Mouse (Mus musculus) left cerebral cortex, postnatal 10 days (tissue): Measurements from ENCODE around the gene Pfas. TPM values are rescaled to one million over a fixed set of nuclear protein-coding genes. Genes with fewer than 3 reads are reported as not detected.
"Not testable (repeated sequence)": the region's sequence is repeated elsewhere in the genome, so short reads cannot be mapped to it uniquely, and the experiment has no call there.

Experiments used
- DNase-seq, 2 experiments: peaks; one replicate each; pipeline ENCODE4 v3.0.0; 2021 to 2022; ENCODE audit warnings: low spot score in 2 of 2, mixed read lengths in 1 of 2; ENCODE audit errors: extremely low spot score in 1 of 2
- intact Hi-C: fragments of 180-260 bp; cut with DNase I; formaldehyde crosslinking; loops from one replicate; pipeline ENCODE4 v1.15.1; 2025
- microRNA-seq: library from miRNA; unstranded; fragments of <30 nt; microRNA quantifications from one replicate; pipeline ENCODE4 v1.2.0, GENCODE M21; 2022
- total RNA-seq, 2 experiments: library from RNA; stranded (reverse); gene quantifications; 2 replicates each; pipeline ENCODE4 v1.2.3; 2021

Gene Pfas
- total RNA-seq, 2 experiments from 2014 or later = 24.4 to 28.1 TPM

DNA sequence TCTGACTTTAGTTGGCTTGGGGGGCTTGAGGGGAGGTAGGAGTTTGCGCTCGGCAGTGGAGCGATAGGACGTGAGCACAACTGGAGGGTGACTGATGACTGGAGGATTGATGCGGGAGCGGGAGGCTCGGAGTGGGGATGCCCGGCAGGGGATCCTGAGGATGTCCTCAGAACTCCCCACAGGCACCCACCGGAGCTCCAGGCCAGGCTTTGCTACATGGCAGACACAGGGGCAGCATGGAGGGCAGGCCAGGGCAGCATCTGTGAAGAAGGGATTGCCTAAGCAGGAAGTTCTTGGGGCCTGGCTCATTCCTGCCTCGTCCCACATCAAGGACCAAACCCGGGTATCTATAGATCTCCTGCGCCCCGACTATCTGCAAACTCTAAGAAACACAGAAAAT, 54.4 kb downstream of the Pfas start:
- no peak for DNase-seq
- intact Hi-C loops = no loop called here

DNA sequence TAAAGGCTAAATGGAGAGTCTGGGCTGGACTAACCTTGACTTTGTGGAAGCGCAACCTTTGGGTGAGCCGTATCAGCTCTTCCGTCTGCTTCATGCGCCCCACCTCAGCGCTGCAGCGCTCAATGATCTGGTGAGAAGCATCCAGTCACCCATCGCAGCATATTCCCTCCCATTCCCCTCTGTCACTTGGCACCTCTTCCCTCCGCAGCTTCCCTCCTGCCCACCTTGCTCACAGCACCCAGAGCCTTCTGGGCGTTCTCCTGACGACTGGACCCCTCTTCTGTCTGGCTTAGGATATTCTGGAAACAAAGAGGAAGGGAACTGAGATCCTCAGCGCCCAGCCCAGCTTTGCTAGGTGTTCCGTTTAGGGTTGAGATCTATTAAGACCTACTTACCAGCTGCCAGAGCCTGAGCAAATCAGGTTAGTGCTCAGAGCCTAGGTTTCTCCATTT, 60.7 kb downstream of the Pfas start:
- intact Hi-C loops = no loop called here
- no peak for DNase-seq

DNA sequence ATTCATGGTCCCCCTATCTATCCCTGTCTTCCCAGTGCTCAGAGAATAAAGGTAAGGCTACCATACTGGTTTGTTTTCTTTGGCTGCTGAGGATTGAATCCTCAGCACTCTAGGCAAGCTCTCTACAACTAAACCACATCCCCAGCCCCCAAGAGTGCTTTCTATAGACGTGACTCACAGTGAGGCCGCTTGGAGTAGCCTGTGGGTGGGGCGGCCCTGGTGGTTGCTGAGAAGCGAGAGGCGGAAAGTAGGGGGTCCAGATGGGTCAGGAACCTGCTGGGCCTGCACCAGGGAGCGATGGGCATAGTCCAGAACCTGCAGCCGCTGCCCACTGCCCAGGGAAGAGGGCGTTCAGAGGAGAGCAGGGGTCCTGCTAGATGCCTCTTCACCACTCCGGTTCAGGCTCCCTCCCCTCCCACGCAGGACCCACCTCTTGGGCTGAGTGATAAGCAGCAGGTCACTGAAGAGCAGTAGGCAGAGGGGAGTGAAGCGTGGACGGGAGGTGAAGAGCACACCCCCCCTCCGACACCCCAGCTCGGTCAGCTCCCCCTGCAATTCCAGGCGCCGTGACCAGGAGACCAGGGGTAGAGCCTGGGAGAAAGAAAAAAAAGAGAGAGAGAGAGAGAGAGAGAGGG, 61.3 kb downstream of the Pfas start:
- peak in 1 of 2 experiments; percentile 65 for DNase-seq
- intact Hi-C loops = no loop called here

DNA sequence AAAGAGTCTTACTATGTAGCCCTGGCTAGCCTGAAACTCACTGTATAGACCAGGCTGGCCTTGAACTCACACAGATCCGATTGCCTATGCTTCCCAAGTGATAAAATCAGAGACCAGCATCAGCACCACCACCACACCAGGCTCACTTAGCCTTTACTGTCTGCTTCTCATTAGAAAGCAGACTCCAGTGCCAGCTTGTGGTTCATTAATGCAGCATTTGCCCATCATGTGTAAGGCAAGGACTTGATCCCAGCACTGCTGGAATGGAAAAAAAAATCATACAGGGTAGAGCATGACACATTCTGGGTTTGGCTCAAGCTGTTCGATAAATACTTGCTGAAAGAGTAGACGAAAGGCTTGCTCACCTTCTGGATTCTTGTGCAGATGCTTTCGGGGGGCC, 62.3 kb downstream of the Pfas start:
- no peak for DNase-seq
- intact Hi-C loops = no loop called here

DNA sequence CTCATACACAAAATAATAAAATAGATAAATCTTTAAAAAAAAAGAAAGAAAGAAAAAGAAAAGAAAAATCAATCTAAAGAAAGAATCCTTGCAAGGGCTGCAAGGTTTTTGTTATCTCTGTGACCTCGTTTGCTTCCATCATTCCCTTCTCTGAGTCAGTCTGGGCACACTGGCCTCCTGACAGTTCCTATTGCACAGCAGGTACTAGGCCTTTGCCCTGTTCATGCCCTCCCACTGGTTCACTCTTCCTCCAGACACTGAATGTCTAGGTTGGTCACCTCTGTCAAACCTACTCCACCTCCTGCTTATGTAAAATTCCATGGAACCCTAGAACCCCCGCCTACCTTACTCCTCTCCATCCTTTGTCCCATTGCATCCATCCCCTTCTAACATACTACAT, 63.0 kb downstream of the Pfas start:
- intact Hi-C loops = no loop called here
- DNase-seq = no peak

DNA sequence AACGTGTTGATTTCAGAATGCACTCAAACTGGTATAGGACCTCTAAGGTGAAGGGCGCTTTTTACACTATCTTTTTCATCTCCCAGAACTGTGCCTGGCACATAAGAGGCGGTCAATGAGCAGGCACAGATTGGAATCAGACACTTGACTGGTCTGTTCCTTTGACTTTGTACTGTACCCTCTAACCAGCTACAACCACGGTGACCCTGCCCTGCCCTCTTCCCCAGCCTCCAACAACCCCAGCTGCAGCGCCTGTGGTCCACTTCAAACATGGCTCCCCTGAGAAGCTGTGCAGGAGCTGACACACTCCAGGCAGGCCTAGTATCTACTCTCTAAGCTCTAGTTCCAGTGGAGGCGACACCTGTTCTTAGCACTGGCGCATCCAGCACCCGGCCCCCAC, 65.5 kb downstream of the Pfas start:
- intact Hi-C loops = no loop called here
- no peak for DNase-seq

DNA sequence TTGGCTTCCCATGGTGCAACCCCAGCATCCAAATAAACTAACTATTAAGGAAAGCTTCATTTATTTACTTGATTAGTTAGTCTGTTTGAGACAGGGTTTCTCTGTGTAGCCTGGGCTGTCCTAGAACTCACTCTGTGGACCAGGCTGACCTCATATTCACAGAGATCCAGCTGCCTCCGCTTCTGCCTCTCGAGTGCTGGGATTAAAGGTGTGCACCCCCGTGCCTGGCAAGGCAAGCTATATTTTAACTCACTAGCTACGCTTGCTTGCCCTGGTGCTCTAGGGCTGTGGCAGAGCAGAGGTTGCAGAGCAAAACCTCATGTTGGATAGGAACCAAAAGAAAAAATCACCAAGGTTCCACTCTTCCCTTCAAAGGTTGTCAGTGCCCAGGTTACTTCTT, 67.7 kb downstream of the Pfas start:
- no peak for DNase-seq
- intact Hi-C loops = no loop called here

DNA sequence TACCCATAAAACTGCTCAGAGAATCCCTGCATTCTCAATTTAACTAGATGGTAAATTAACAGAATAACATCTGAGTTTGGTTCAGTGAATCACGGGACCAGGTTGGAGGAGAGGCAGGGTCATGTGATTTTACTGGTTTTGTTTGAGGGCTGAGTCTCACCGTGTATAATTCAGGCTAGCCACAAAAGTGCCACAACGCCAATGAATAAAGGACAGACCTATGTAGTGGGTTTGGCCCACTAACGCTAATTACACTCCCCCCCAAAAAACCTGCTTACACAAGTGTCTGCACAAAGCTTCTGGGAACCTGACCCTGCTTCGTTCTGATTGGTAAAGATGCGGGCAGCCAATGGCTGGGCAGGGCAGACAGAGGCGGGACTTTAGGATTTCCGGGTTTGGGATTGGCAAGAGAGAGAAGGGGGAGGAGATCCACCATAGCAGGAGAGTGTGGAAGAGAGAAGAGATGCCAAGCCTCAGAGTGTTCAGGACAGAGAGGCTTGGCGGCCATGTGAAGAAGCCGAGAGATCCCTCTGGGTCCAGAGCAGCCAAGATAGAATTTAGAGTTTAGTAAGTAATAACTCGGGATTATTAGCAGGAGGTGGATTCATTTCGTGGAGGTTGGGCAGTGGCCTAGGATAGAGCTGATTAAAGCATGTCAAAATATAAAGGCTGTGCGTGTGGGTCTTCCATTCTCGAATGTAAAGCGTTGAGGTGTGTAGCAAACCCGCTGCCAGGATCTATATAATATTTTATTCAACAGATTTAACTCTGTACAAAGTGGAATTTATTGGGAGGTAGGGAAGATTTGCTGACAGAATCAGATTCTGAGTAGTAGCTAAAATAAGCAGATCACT, 68.6 kb downstream of the Pfas start:
- DNase-seq = peak; percentile 89 to 92
- intact Hi-C loops = no loop called here

DNA sequence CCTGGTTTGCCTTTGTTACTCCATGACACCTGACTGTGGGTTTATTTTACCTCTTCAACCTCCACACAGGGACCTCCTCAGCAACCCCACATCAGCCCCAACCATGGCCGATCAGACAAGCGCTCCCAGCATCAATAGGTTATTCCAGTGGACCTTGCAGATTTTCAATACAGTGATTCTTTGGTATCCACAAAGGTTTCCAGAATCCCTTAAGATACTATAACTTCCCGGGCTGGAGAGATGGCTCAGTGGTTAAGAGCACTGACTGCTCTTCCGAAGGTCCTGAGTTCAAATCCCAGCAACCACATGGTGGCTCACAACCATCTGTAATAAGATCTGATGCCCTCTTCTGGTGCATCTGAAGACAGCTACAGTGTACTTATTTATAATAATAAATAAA, 71.3 kb downstream of the Pfas start:
- intact Hi-C loops, DNase-seq: not testable (repeated sequence)

Small RNA genes within 50 kb of the gene (microRNA-seq; reads per million reads assigned to microRNA genes)
- 1.4 reads per million for gene Mir3062

Other genes starting within 250 kb of the Pfas start
- gene Ndel1, start 136.6 kb downstream of the Pfas start, total RNA-seq = 10 to 100 TPM; 91.6 to 95.6 TPM
- gene Rnf222, start 119.9 kb downstream of the Pfas start, total RNA-seq = not detected
- gene Rpl26, start 106.9 kb downstream of the Pfas start, total RNA-seq = 100 to 1,000 TPM; 701 to 756 TPM
- gene Odf4, start 81.4 kb downstream of the Pfas start, total RNA-seq = 1 to 10 TPM in 1 of 2 experiments, under 1 TPM in 1; 0.73 to 1.2 TPM
- gene Arhgef15, start 51.0 kb downstream of the Pfas start, total RNA-seq = 10 to 100 TPM; 21.1 to 25.3 TPM
- 1 to 10 TPM; 3.2 to 3.6 TPM for gene Slc25a35, start 40.3 kb downstream of the Pfas start, total RNA-seq
- 10 to 100 TPM; 17.2 to 17.5 TPM for gene Rangrf, start 33.3 kb downstream of the Pfas start, total RNA-seq
- 10 to 100 TPM; 48.1 to 49.2 TPM for gene Ctc1, start 7.5 kb upstream of the Pfas start, total RNA-seq
- 1 to 10 TPM; 3.0 to 3.1 TPM for gene Aurkb, start 37.2 kb upstream of the Pfas start, total RNA-seq
- gene Borcs6, start 51.3 kb upstream of the Pfas start, total RNA-seq = 10 to 100 TPM; 21.9 to 25.5 TPM
- 10 to 100 TPM; 12.0 to 12.1 TPM for gene Tmem107, start 62.3 kb upstream of the Pfas start, total RNA-seq
- 1,000 to 10,000 TPM; 1,124 to 1,163 TPM for gene Vamp2, start 80.0 kb upstream of the Pfas start, total RNA-seq
- 10 to 100 TPM; 71.2 to 83.9 TPM for gene Per1, start 86.8 kb upstream of the Pfas start, total RNA-seq
- gene Hes7, start 111.9 kb upstream of the Pfas start, total RNA-seq = under 1 TPM; 0.57 to 0.73 TPM
- gene 9130213A22Rik, start 114.1 kb upstream of the Pfas start, total RNA-seq = under 1 TPM; 0.51 to 0.64 TPM
- 1 to 10 TPM; 8.6 to 10.0 TPM for gene Aloxe3, start 117.4 kb upstream of the Pfas start, total RNA-seq
- gene Alox12b, start 148.5 kb upstream of the Pfas start, total RNA-seq = under 1 TPM; 0.45 to 0.69 TPM
- gene Alox8, start 189.4 kb upstream of the Pfas start, total RNA-seq = 1 to 10 TPM; 3.5 to 3.6 TPM
- gene Gucy2e, start 228.6 kb upstream of the Pfas start, total RNA-seq = under 1 TPM; 0.49 to 0.71 TPM